Mouse (Mus musculus) small intestine, adult 2 months (tissue): Measurements from ENCODE around the gene Sertad2.

Experiments
- CTCF ChIP-seq: fragments of 200-500 bp; IDR thresholded peaks from 2 replicates; pipeline ENCODE4 v1.5.1; 2012; ENCODE audit warnings: low read depth, mild to moderate bottlenecking, control low read depth, inconsistent platforms, low read length, moderate library complexity, mixed read lengths; ENCODE audit not compliant: insufficient replicate concordance, insufficient read length; ENCODE audit errors: extremely low read depth
- POLR2A ChIP-seq: fragments of 200-500 bp; IDR thresholded peaks from 2 replicates; pipeline ENCODE4 v1.6.1; 2012; ENCODE audit warnings: low read depth, mild to moderate bottlenecking, control low read depth, inconsistent platforms, low read length, moderate library complexity

- TF ChIP-seq CTCF (no peak), POLR2A (no peak)
Observed at GRCm38 (mm10) chr11:20571702-20572413, 28.8 kb downstream of the Sertad2 start.
